Mouse (Mus musculus) intestine, embryonic 15.5 days (tissue): ENCODE results near the gene Specc1l. TPM values are rescaled to one million over a fixed set of nuclear protein-coding genes. Genes with fewer than 3 reads are reported as not detected.
"Not testable (repeated sequence)": the region's sequence is repeated elsewhere in the genome, so short reads cannot be mapped to it uniquely, and the experiment has no call there.

ENCODE experiments used
- ATAC-seq: fragments of 200-750 bp; cut with Nextera tagmentation; 2 replicates; pipeline ENCODE4 v1.8.0; 2017; ENCODE audit warnings: moderate TSS enrichment, moderate library complexity
- H3K27ac ChIP-seq: fragments of 300-500 bp; sonication (generic); 2 replicates; pipeline ENCODE4 v1.5.1; 2015; ENCODE audit warnings: mild to moderate bottlenecking, inconsistent platforms
- H3K27me3 ChIP-seq: fragments of 300-500 bp; sonication (generic); replicated peaks from 2 replicates; pipeline ENCODE4 v1.6.1; 2015; ENCODE audit warnings: inconsistent platforms
- H3K36me3 ChIP-seq: fragments of 300-500 bp; sonication (generic); 2 replicates; pipeline ENCODE4 v1.6.1; 2015; ENCODE audit warnings: inconsistent platforms
- H3K4me1 ChIP-seq: fragments of 300-500 bp; sonication (generic); replicated peaks from 2 replicates; pipeline ENCODE4 v1.6.1; 2015; ENCODE audit warnings: inconsistent platforms
- H3K4me2 ChIP-seq: fragments of 300-500 bp; sonication (generic); replicated peaks from 2 replicates; pipeline ENCODE4 v1.6.1; 2015; ENCODE audit warnings: mild to moderate bottlenecking, inconsistent platforms
- H3K4me3 ChIP-seq: fragments of 300-500 bp; sonication (generic); replicated peaks from 2 replicates; pipeline ENCODE4 v1.5.1; 2015; ENCODE audit warnings: inconsistent platforms
- H3K9ac ChIP-seq: fragments of 300-500 bp; sonication (generic); 2 replicates; pipeline ENCODE4 v1.6.1; 2015; ENCODE audit warnings: inconsistent platforms
- H3K9me3 ChIP-seq: fragments of 300-500 bp; sonication (generic); 2 replicates; pipeline ENCODE4 v1.6.1; 2016; ENCODE audit warnings: inconsistent platforms
- WGBS: fragments of 180-500 bp; shearing (Covaris S2); methylation state at CpG from one replicate; pipeline ENCODE4 v1.1.7; 2015; 5-methylcytosine and 5-hydroxymethylcytosine counted together
- polyA plus RNA-seq: library from polyadenylated mRNA; unstranded; fragments of >200 nt; fragmentation: Nextera tagmentation; extraction: Ambion mirVana; gene quantifications from 2 replicates; pipeline ENCODE4 v1.2.1, GENCODE M21; 2015

Specc1l gene
- polyA plus RNA-seq, 1 experiment from 2014 or later, result 27.4 TPM

GRCm38 (mm10) chr10:75339377-75339776, 127.5 kb downstream of the Specc1l start:
- no peaks in the 10 kb centered on the region for H3K4me1 ChIP-seq
- H3K4me3 ChIP-seq, result no peak overlapping the region
- no peak overlapping the region for H3K4me2 ChIP-seq
- H3K27me3 ChIP-seq, result no peaks in the 10 kb centered on the region; the same call in 1 of the 2 replicates
- no peak overlapping the region for H3K9ac ChIP-seq
- H3K9me3 ChIP-seq, result no peaks in the 10 kb centered on the region
- no peak overlapping the region for H3K27ac ChIP-seq
- ATAC-seq, result no peak
- WGBS, result 86% methylated on average over 7 of the region's 7 CpGs
- H3K36me3 ChIP-seq, result no peaks in the 10 kb centered on the region

GRCm38 (mm10) chr10:75341936-75342335, 130.1 kb downstream of the Specc1l start:
- H3K4me3 ChIP-seq, result no peak overlapping the region
- no peak overlapping the region for H3K4me2 ChIP-seq
- no peak overlapping the region for H3K27ac ChIP-seq
- WGBS, result 32% methylated on average over 8 of the region's 8 CpGs
- ATAC-seq, result no peak
- H3K9ac ChIP-seq, result no peak overlapping the region
- no peaks in the 10 kb centered on the region for H3K27me3 ChIP-seq
- no peaks in the 10 kb centered on the region for H3K4me1 ChIP-seq
- H3K9me3 ChIP-seq, result no peaks in the 10 kb centered on the region
- no peaks in the 10 kb centered on the region for H3K36me3 ChIP-seq

GRCm38 (mm10) chr10:75344563-75344962, 132.7 kb downstream of the Specc1l start:
- 56% methylated on average over 1 of the region's 1 CpGs for WGBS
- H3K27me3 ChIP-seq, H3K36me3 ChIP-seq, H3K27ac ChIP-seq, H3K9me3 ChIP-seq, H3K9ac ChIP-seq, H3K4me1 ChIP-seq, H3K4me3 ChIP-seq, H3K4me2 ChIP-seq: not testable (repeated sequence)
- peak; percentile 39 for ATAC-seq

- H3K27ac ChIP-seq, result no peak overlapping the region
- no peak overlapping the region for H3K4me2 ChIP-seq
- ATAC-seq, result no peak
- WGBS, result 52% methylated on average over 2 of the region's 2 CpGs
- H3K4me1 ChIP-seq, result no peaks in the 10 kb centered on the region
- no peaks in the 10 kb centered on the region for H3K27me3 ChIP-seq
- H3K9ac ChIP-seq, result no peak overlapping the region
- no peak overlapping the region for H3K4me3 ChIP-seq
- H3K36me3 ChIP-seq, result no peaks in the 10 kb centered on the region
- H3K9me3 ChIP-seq, result no peaks in the 10 kb centered on the region
Observed at GRCm38 (mm10) chr10:75345265-75345664, 133.4 kb downstream of the Specc1l start.

- no peak overlapping the region for H3K27ac ChIP-seq
- H3K27me3 ChIP-seq, result no peaks in the 10 kb centered on the region
- no peaks in the 10 kb centered on the region for H3K4me1 ChIP-seq
- no peaks in the 10 kb centered on the region for H3K9me3 ChIP-seq
- 84% methylated on average over 5 of the region's 5 CpGs for WGBS
- no peaks in the 10 kb centered on the region for H3K36me3 ChIP-seq
- H3K4me2 ChIP-seq, result no peak overlapping the region
- ATAC-seq, result no peak
- H3K9ac ChIP-seq, result no peak overlapping the region
- no peak overlapping the region for H3K4me3 ChIP-seq
Observed at GRCm38 (mm10) chr10:75350564-75350963, 138.7 kb downstream of the Specc1l start.

- H3K4me3 ChIP-seq, result no peak overlapping the region
- no peak overlapping the region for H3K27ac ChIP-seq
- H3K9ac ChIP-seq, result no peak overlapping the region
- 95% methylated on average over 12 of the region's 12 CpGs for WGBS
- no peaks in the 10 kb centered on the region for H3K4me1 ChIP-seq
- no peak for ATAC-seq
- H3K4me2 ChIP-seq, result no peak overlapping the region
- no peaks in the 10 kb centered on the region for H3K36me3 ChIP-seq
- H3K27me3 ChIP-seq, result no peaks in the 10 kb centered on the region
- H3K9me3 ChIP-seq, result no peaks in the 10 kb centered on the region
Observed at GRCm38 (mm10) chr10:75352541-75352940, 140.7 kb downstream of the Specc1l start.

GRCm38 (mm10) chr10:75353838-75354241, 142.0 kb downstream of the Specc1l start:
- not testable (repeated sequence) for H3K4me2 ChIP-seq, ATAC-seq, H3K4me3 ChIP-seq, H3K9ac ChIP-seq, H3K36me3 ChIP-seq, H3K4me1 ChIP-seq, H3K27me3 ChIP-seq, H3K27ac ChIP-seq, H3K9me3 ChIP-seq
- 63% methylated on average over 9 of the region's 9 CpGs for WGBS

- Histone ChIP-seq H3K4me3 (no peak overlapping the region), H3K9ac (no peak overlapping the region), H3K27me3 (no peaks in the 10 kb centered on the region), H3K4me2 (no peak overlapping the region), H3K4me1 (no peaks in the 10 kb centered on the region), H3K27ac (no peak overlapping the region), H3K36me3 (no peaks in the 10 kb centered on the region), H3K9me3 (no peaks in the 10 kb centered on the region)
- ATAC-seq, result no peak
- 69% methylated on average over 4 of the region's 4 CpGs for WGBS
Observed at GRCm38 (mm10) chr10:75355341-75355740, 143.5 kb downstream of the Specc1l start.

Other genes with a start within 250 kb of the Specc1l start
- gene Gnaz, start 244.9 kb upstream of the Specc1l start, polyA plus RNA-seq, result 3.5 and 3.6 TPM in 2 replicates
- not detected in 2 replicates for gene Rsph14, start 179.5 kb upstream of the Specc1l start, polyA plus RNA-seq
- gene Rab36, start 175.0 kb upstream of the Specc1l start, polyA plus RNA-seq, result 5.6 and 7.0 TPM in 2 replicates
- gene Bcr, start 151.5 kb upstream of the Specc1l start, polyA plus RNA-seq, result 11.7 and 12.9 TPM in 2 replicates
- gene Adora2a, start 104.8 kb downstream of the Specc1l start, polyA plus RNA-seq, result 2.5 and 3.2 TPM in 2 replicates
- 0.88 and 1.9 TPM in 2 replicates for gene Upb1, start 189.0 kb downstream of the Specc1l start, polyA plus RNA-seq